Mouse (Mus musculus): Measurements from ENCODE around the gene Slc22a18. TPM values are rescaled to one million over a fixed set of nuclear protein-coding genes. Genes with fewer than 3 reads are reported as not detected.

Gene Slc22a18
- polyA plus RNA-seq, 1 experiment = 249 TPM

- Histone ChIP-seq H3K36me3 (ENCODE audit: control insufficient read depth, insufficient read depth, low read length) (no peaks in the 10 kb centered on the region), H3K4me1 (ENCODE audit: control insufficient read depth, insufficient read depth, insufficient read length, low read length) (peaks cover 9% of the 10 kb centered on the region), H3K4me3 (ENCODE audit: low read depth, low read length) (peak overlapping the region; percentile 64), H3K27me3 (ENCODE audit: control insufficient read depth, insufficient read depth, low read length) (peaks cover 17% of the 10 kb centered on the region), H3K27ac (ENCODE audit: insufficient read depth, low read depth, low read length) (no peak overlapping the region)
- no peak for TF ChIP-seq POLR2A (IDR thresholded peaks at IDR 0.05; ENCODE audit: low read depth, low read length)
- no peak for TF ChIP-seq CTCF (IDR thresholded peaks at IDR 0.05; ENCODE audit: extremely low read depth, insufficient read length, insufficient replicate concordance, low read depth, low read length)
- 24% methylated on average over 38 of the region's 38 CpGs for WGBS
These were observed 14.6 kb upstream of the Slc22a18 start for GRCm38 (mm10) chr7:143458963-143459331.

- no peaks in the 10 kb centered on the region for H3K36me3 ChIP-seq (ENCODE audit: control insufficient read depth, insufficient read depth, low read length)
- H3K4me1 ChIP-seq (ENCODE audit: control insufficient read depth, insufficient read depth, insufficient read length, low read length) = peaks cover 9% of the 10 kb centered on the region
- H3K4me3 ChIP-seq (ENCODE audit: low read depth, low read length) = peak overlapping the region; percentile 64
- 32% methylated on average over 98 of the region's 100 CpGs for WGBS
- no peak overlapping the region for H3K27ac ChIP-seq (ENCODE audit: insufficient read depth, low read depth, low read length)
- H3K27me3 ChIP-seq (ENCODE audit: control insufficient read depth, insufficient read depth, low read length) = peaks cover 19% of the 10 kb centered on the region
- TF ChIP-seq POLR2A (IDR thresholded peaks at IDR 0.05; ENCODE audit: low read depth, low read length) (no peak), CTCF (IDR thresholded peaks at IDR 0.05; ENCODE audit: extremely low read depth, insufficient read length, insufficient replicate concordance, low read depth, low read length) (no peak)
These were observed 14.0 kb upstream of the Slc22a18 start for GRCm38 (mm10) chr7:143459332-143460211.

GRCm38 (mm10) chr7:143460217-143460834, 13.2 kb upstream of the Slc22a18 start:
- 41% methylated on average over 60 of the region's 60 CpGs for WGBS
- H3K4me3 ChIP-seq (ENCODE audit: low read depth, low read length) = peak overlapping the region; percentile 64
- H3K4me1 ChIP-seq (ENCODE audit: control insufficient read depth, insufficient read depth, insufficient read length, low read length) = peaks cover 13% of the 10 kb centered on the region
- no peak overlapping the region for H3K27ac ChIP-seq (ENCODE audit: insufficient read depth, low read depth, low read length)
- no peaks in the 10 kb centered on the region for H3K36me3 ChIP-seq (ENCODE audit: control insufficient read depth, insufficient read depth, low read length)
- H3K27me3 ChIP-seq (ENCODE audit: control insufficient read depth, insufficient read depth, low read length) = peaks cover 22% of the 10 kb centered on the region
- no peak for TF ChIP-seq CTCF (IDR thresholded peaks at IDR 0.05; ENCODE audit: extremely low read depth, insufficient read length, insufficient replicate concordance, low read depth, low read length)
- no peak for TF ChIP-seq POLR2A (IDR thresholded peaks at IDR 0.05; ENCODE audit: low read depth, low read length)

- Histone ChIP-seq H3K4me3 (ENCODE audit: low read depth, low read length) (peak within 1 kb of the TSS; percentile 64), H3K27me3 (ENCODE audit: control insufficient read depth, insufficient read depth, low read length) (peaks cover 22% of the 10 kb centered on the region), H3K27ac (ENCODE audit: insufficient read depth, low read depth, low read length) (no peak within 1 kb of the TSS), H3K4me1 (ENCODE audit: control insufficient read depth, insufficient read depth, insufficient read length, low read length) (peaks cover 13% of the 10 kb centered on the region), H3K36me3 (ENCODE audit: control insufficient read depth, insufficient read depth, low read length) (no peaks in the 10 kb centered on the region)
- TF ChIP-seq POLR2A (IDR thresholded peaks at IDR 0.05; ENCODE audit: low read depth, low read length) = peak; percentile 60; the same call in 1 of the 2 replicates
- TF ChIP-seq CTCF (IDR thresholded peaks at IDR 0.05; ENCODE audit: extremely low read depth, insufficient read length, insufficient replicate concordance, low read depth, low read length) = no peak
- 43% methylated on average over 48 of the region's 48 CpGs for WGBS
These were observed 12.7 kb upstream of the Slc22a18 start, which contains the start of gene Cdkn1c for GRCm38 (mm10) chr7:143460874-143461273. TSS of gene Cdkn1c (minus strand) at chr7:143461050.

GRCm38 (mm10) chr7:143461294-143461870, 12.2 kb upstream of the Slc22a18 start:
- Histone ChIP-seq H3K4me3 (ENCODE audit: low read depth, low read length) (peak overlapping the region; percentile 48), H3K27ac (ENCODE audit: insufficient read depth, low read depth, low read length) (no peak overlapping the region), H3K36me3 (ENCODE audit: control insufficient read depth, insufficient read depth, low read length) (no peaks in the 10 kb centered on the region), H3K4me1 (ENCODE audit: control insufficient read depth, insufficient read depth, insufficient read length, low read length) (peaks cover 13% of the 10 kb centered on the region), H3K27me3 (ENCODE audit: control insufficient read depth, insufficient read depth, low read length) (peaks cover 22% of the 10 kb centered on the region)
- 40% methylated on average over 31 of the region's 32 CpGs for WGBS
- TF ChIP-seq POLR2A (IDR thresholded peaks at IDR 0.05; ENCODE audit: low read depth, low read length) = no peak
- no peak for TF ChIP-seq CTCF (IDR thresholded peaks at IDR 0.05; ENCODE audit: extremely low read depth, insufficient read length, insufficient replicate concordance, low read depth, low read length)

- TF ChIP-seq CTCF (IDR thresholded peaks at IDR 0.05; ENCODE audit: extremely low read depth, insufficient read length, insufficient replicate concordance, low read depth, low read length) (no peak), POLR2A (IDR thresholded peaks at IDR 0.05; ENCODE audit: low read depth, low read length) (no peak)
- Histone ChIP-seq H3K4me1 (ENCODE audit: control insufficient read depth, insufficient read depth, insufficient read length, low read length) (peaks cover 13% of the 10 kb centered on the region), H3K27me3 (ENCODE audit: control insufficient read depth, insufficient read depth, low read length) (peaks cover 22% of the 10 kb centered on the region), H3K36me3 (ENCODE audit: control insufficient read depth, insufficient read depth, low read length) (no peaks in the 10 kb centered on the region), H3K4me3 (ENCODE audit: low read depth, low read length) (no peak overlapping the region), H3K27ac (ENCODE audit: insufficient read depth, low read depth, low read length) (no peak overlapping the region)
- WGBS = 67% methylated on average over 11 of the region's 11 CpGs
These were observed 11.6 kb upstream of the Slc22a18 start for GRCm38 (mm10) chr7:143461920-143462319.

GRCm38 (mm10) chr7:143462516-143462915, 11.0 kb upstream of the Slc22a18 start:
- Histone ChIP-seq H3K4me1 (ENCODE audit: control insufficient read depth, insufficient read depth, insufficient read length, low read length) (peaks cover 13% of the 10 kb centered on the region), H3K27ac (ENCODE audit: insufficient read depth, low read depth, low read length) (no peak overlapping the region), H3K27me3 (ENCODE audit: control insufficient read depth, insufficient read depth, low read length) (peaks cover 22% of the 10 kb centered on the region), H3K36me3 (ENCODE audit: control insufficient read depth, insufficient read depth, low read length) (no peaks in the 10 kb centered on the region), H3K4me3 (ENCODE audit: low read depth, low read length) (no peak overlapping the region)
- 84% methylated on average over 5 of the region's 5 CpGs for WGBS
- TF ChIP-seq POLR2A (IDR thresholded peaks at IDR 0.05; ENCODE audit: low read depth, low read length) (no peak), CTCF (IDR thresholded peaks at IDR 0.05; ENCODE audit: extremely low read depth, insufficient read length, insufficient replicate concordance, low read depth, low read length) (no peak)
